Mouse (Mus musculus) frontal cortex, postnatal 14 days (tissue): ENCODE data around the gene Pde4d.

Experiments used
- DNase-seq, 2 experiments: peaks; one replicate each; pipeline ENCODE4 v3.0.0; 2022; ENCODE audit warnings: low spot score in 2 of 2

Pde4d gene

GRCm38 (mm10) chr13:109239296-109239695 is 789.5 kb downstream of the Pde4d start:
- DNase-seq, result no peak

- DNase-seq, result no peak
These were observed 792.8 kb downstream of the Pde4d start for GRCm38 (mm10) chr13:109242456-109243050.

GRCm38 (mm10) chr13:109243160-109243559 is 793.4 kb downstream of the Pde4d start:
- DNase-seq, result no peak

GRCm38 (mm10) chr13:109247061-109247460 is 797.3 kb downstream of the Pde4d start:
- no peak for DNase-seq

- DNase-seq, result no peak
These were observed 799.6 kb downstream of the Pde4d start for GRCm38 (mm10) chr13:109249315-109249714.

- no peak for DNase-seq
These were observed 805.9 kb downstream of the Pde4d start for GRCm38 (mm10) chr13:109255634-109256033.

- peak; percentile 31 to 40 for DNase-seq
These were observed 810.6 kb downstream of the Pde4d start for GRCm38 (mm10) chr13:109260220-109260795.

- DNase-seq, result no peak
These were observed 811.2 kb downstream of the Pde4d start for GRCm38 (mm10) chr13:109260796-109261516.

GRCm38 (mm10) chr13:109261642-109262220 is 812.0 kb downstream of the Pde4d start:
- no peak for DNase-seq

GRCm38 (mm10) chr13:109262501-109262900 is 812.8 kb downstream of the Pde4d start:
- DNase-seq, result no peak

GRCm38 (mm10) chr13:109263833-109264232 is 814.1 kb downstream of the Pde4d start:
- DNase-seq, result no peak

GRCm38 (mm10) chr13:109268253-109268652 is 818.5 kb downstream of the Pde4d start:
- DNase-seq, result no peak

- no peak for DNase-seq
These were observed 819.0 kb downstream of the Pde4d start for GRCm38 (mm10) chr13:109268659-109269322.

GRCm38 (mm10) chr13:109274869-109275268 is 825.1 kb downstream of the Pde4d start:
- DNase-seq, result no peak

GRCm38 (mm10) chr13:109277792-109278191 is 828.0 kb downstream of the Pde4d start:
- DNase-seq, result no peak

- no peak for DNase-seq
These were observed 828.8 kb downstream of the Pde4d start for GRCm38 (mm10) chr13:109278504-109278912.

GRCm38 (mm10) chr13:109279211-109279610 is 829.5 kb downstream of the Pde4d start:
- no peak for DNase-seq

GRCm38 (mm10) chr13:109280433-109280832 is 830.7 kb downstream of the Pde4d start:
- no peak for DNase-seq

GRCm38 (mm10) chr13:109287465-109287864 is 837.7 kb downstream of the Pde4d start:
- no peak for DNase-seq

- no peak for DNase-seq
These were observed 841.2 kb downstream of the Pde4d start for GRCm38 (mm10) chr13:109290922-109291321.

- DNase-seq, result no peak
These were observed 843.3 kb downstream of the Pde4d start for GRCm38 (mm10) chr13:109293011-109293410.
